Mouse (Mus musculus) liver, embryonic 11.5 days (tissue): ENCODE data around the gene Tmem200a. TPM values are rescaled to one million over a fixed set of nuclear protein-coding genes. Genes with fewer than 3 reads are reported as not detected.

Source experiments
- ATAC-seq: fragments of 200-750 bp; cut with Nextera tagmentation; replicated peaks from 2 replicates; pipeline ENCODE4 v1.8.0; 2017; ENCODE audit warnings: moderate number of reproducible peaks, mild to moderate bottlenecking, moderate TSS enrichment, moderate library complexity; ENCODE audit not compliant: low FRiP score
- DNase-seq: peaks from one replicate; pipeline ENCODE4 v3.0.0-alpha.2; 2017; ENCODE audit warnings: low spot score
- H3K27ac ChIP-seq: fragments of 300-500 bp; sonication (generic); 2 replicates; pipeline ENCODE4 v1.5.1; 2014; ENCODE audit warnings: mild to moderate bottlenecking, low read depth, low read length, control low read depth
- H3K27me3 ChIP-seq: fragments of 300-500 bp; sonication (generic); replicated peaks from 2 replicates; pipeline ENCODE4 v1.6.1; 2014; ENCODE audit warnings: low read length, mixed read lengths; ENCODE audit not compliant: control insufficient read depth, insufficient read depth
- H3K36me3 ChIP-seq: fragments of 300-500 bp; sonication (generic); 2 replicates; pipeline ENCODE4 v1.6.1; 2014; ENCODE audit warnings: mild to moderate bottlenecking, low read length, moderate library complexity, mixed read lengths; ENCODE audit not compliant: control insufficient read depth, insufficient read depth
- H3K4me1 ChIP-seq: fragments of 300-500 bp; sonication (generic); replicated peaks from 2 replicates; pipeline ENCODE4 v1.6.1; 2014; ENCODE audit warnings: low read length, mixed read lengths; ENCODE audit not compliant: control insufficient read depth, insufficient read depth
- H3K4me2 ChIP-seq: fragments of 300-500 bp; sonication (generic); 2 replicates; pipeline ENCODE4 v1.6.1; 2014; ENCODE audit warnings: mild to moderate bottlenecking, control low read depth, moderate library complexity
- H3K4me3 ChIP-seq: fragments of 300-500 bp; sonication (generic); 2 replicates; pipeline ENCODE4 v1.5.1; 2014; ENCODE audit warnings: low read depth, low read length, control low read depth
- H3K9ac ChIP-seq: fragments of 300-500 bp; sonication (generic); 2 replicates; pipeline ENCODE4 v1.6.1; 2014; ENCODE audit warnings: low read depth, low read length, control low read depth
- H3K9me3 ChIP-seq: fragments of 300-500 bp; sonication (generic); 2 replicates; pipeline ENCODE4 v1.6.1; 2016; ENCODE audit warnings: low read length, inconsistent platforms, mixed read lengths; ENCODE audit not compliant: control insufficient read depth
- WGBS: fragments of 180-500 bp; shearing (Covaris S2); extraction: QIAGEN DNeasy Blood & Tissue Kit; methylation state at CpG from one replicate; pipeline ENCODE4 v1.1.7; 2014; 5-methylcytosine and 5-hydroxymethylcytosine counted together
- polyA plus RNA-seq: library from polyadenylated mRNA; unstranded; fragments of >200 nt; fragmentation: Nextera tagmentation; extraction: Ambion mirVana; gene quantifications from 2 replicates; pipeline ENCODE4 v1.2.1, GENCODE M21; 2014

Gene Tmem200a
- polyA plus RNA-seq, 1 experiment from 2014 or later: 2.1 TPM

DNA sequence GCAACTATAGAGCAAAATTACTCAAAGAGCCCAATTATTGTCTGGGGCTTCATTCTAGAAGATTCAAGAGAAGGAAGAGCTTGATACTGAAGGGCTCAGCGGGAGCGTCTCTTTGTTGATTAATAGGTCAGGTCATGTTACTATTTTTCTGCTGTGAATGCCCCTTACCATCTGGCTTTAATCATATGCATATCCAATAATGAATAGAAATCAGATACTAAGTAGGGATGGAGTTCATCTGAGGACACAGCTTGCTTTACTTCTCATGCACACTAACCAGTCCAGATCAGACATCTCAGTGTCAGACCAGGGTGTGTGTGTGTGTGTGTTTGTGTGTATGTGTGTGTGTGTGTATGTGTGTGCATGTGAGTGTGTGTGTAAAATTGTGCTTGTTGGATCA lies 201.1 kb downstream of the Tmem200a start:
- Histone ChIP-seq H3K4me2 (no peak overlapping the region), H3K4me3 (no peak overlapping the region), H3K36me3 (no peaks in the 10 kb centered on the region), H3K27ac (no peak overlapping the region), H3K4me1 (no peaks in the 10 kb centered on the region), H3K9ac (no peak overlapping the region), H3K9me3 (no peaks in the 10 kb centered on the region), H3K27me3 (no peaks in the 10 kb centered on the region)
- DNase-seq (no peak), ATAC-seq (no peak)
- 85% methylated on average over 2 of the region's 2 CpGs for WGBS

DNA sequence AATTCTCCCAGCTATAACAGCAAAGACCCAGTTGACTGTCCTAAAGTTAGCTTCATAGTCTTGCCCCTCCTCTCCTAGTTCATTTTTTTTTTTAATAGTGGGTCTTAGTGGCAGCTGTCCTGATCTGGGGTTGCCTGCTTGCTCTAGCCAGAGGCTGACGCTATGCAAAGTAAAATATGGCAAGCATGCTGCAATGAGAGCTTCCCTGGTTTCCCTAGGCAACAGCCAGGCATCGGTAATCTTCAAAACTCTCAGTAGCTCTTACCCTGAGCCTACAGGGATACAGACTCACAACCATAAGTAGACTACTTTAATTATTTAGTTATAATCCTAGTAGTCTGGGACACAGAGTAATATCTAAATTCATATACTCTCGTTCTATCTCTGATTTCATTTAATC lies 202.0 kb downstream of the Tmem200a start:
- no peak overlapping the region for H3K4me2 ChIP-seq
- no peaks in the 10 kb centered on the region for H3K9me3 ChIP-seq
- H3K4me3 ChIP-seq: no peak overlapping the region
- H3K9ac ChIP-seq: no peak overlapping the region
- WGBS: 66% methylated on average over 3 of the region's 3 CpGs
- H3K27ac ChIP-seq: no peak overlapping the region
- no peak for ATAC-seq
- no peak for DNase-seq
- no peaks in the 10 kb centered on the region for H3K4me1 ChIP-seq
- H3K36me3 ChIP-seq: no peaks in the 10 kb centered on the region
- no peaks in the 10 kb centered on the region for H3K27me3 ChIP-seq

DNA sequence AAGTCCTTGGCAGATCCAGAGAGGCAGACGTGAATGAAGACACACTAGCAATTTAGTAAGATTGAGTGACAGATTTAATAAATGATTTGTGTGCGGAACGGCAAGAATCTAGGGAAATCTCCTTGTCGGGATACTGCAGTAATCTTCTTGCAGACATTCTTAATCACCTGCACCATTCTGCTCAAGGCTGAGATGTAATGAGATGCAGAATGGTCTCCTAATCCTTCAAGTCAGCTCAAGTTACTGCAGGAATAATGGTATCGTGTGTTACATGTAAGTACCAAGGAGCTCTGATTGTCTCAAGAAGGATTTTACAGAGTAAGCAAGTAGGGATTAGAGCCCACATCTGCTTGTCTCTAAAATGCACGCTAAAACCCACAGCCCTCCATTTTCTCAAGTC lies 210.1 kb downstream of the Tmem200a start:
- no peak for DNase-seq
- no peak overlapping the region for H3K9ac ChIP-seq
- 78% methylated on average over 6 of the region's 6 CpGs for whole genome bisulfite sequencing
- H3K9me3 ChIP-seq: no peaks in the 10 kb centered on the region
- no peaks in the 10 kb centered on the region for H3K27me3 ChIP-seq
- ATAC-seq: no peak
- no peak overlapping the region for H3K27ac ChIP-seq
- H3K4me2 ChIP-seq: no peak overlapping the region
- H3K4me1 ChIP-seq: no peaks in the 10 kb centered on the region
- H3K4me3 ChIP-seq: no peak overlapping the region
- no peaks in the 10 kb centered on the region for H3K36me3 ChIP-seq

Other genes starting within 250 kb of the Tmem200a start
- not detected in 2 replicates for gene Gm9767, start 797 bp downstream of the Tmem200a start, polyA plus RNA-seq
- gene Samd3, start 150.7 kb upstream of the Tmem200a start, polyA plus RNA-seq: not detected in 2 replicates